Mouse (Mus musculus) intestine, postnatal 0 days (tissue): ENCODE data around the gene Rragc. TPM values are rescaled to one million over a fixed set of nuclear protein-coding genes. Genes with fewer than 3 reads are reported as not detected.

Experiments used
- ATAC-seq: fragments of 200-750 bp; cut with Nextera tagmentation; 2 replicates; pipeline ENCODE4 v1.8.0; 2017; ENCODE audit warnings: mild to moderate bottlenecking, moderate TSS enrichment, moderate library complexity
- H3K27ac ChIP-seq: fragments of 300-500 bp; sonication (generic); 2 replicates; pipeline ENCODE4 v1.5.1; 2014; ENCODE audit warnings: mild to moderate bottlenecking, low read depth, low read length, moderate library complexity
- H3K27me3 ChIP-seq: fragments of 300-500 bp; sonication (generic); replicated peaks from 2 replicates; pipeline ENCODE4 v1.6.1; 2014; ENCODE audit warnings: low read length, mixed read lengths; ENCODE audit not compliant: control insufficient read depth, insufficient read depth
- H3K36me3 ChIP-seq: fragments of 300-500 bp; sonication (generic); 2 replicates; pipeline ENCODE4 v1.6.1; 2014; ENCODE audit warnings: mild to moderate bottlenecking, moderate library complexity; ENCODE audit not compliant: control insufficient read depth, insufficient read depth
- H3K4me1 ChIP-seq: fragments of 300-500 bp; sonication (generic); replicated peaks from 2 replicates; pipeline ENCODE4 v1.6.1; 2014; ENCODE audit warnings: antibody characterized with exemption, low read length, mixed read lengths; ENCODE audit not compliant: control insufficient read depth, insufficient read depth
- H3K4me2 ChIP-seq: fragments of 300-500 bp; sonication (generic); replicated peaks from 2 replicates; pipeline ENCODE4 v1.6.1; 2014; ENCODE audit warnings: low read depth, mild to moderate bottlenecking, moderate library complexity
- H3K4me3 ChIP-seq: fragments of 300-500 bp; sonication (generic); 2 replicates; pipeline ENCODE4 v1.5.1; 2014; ENCODE audit warnings: low read depth, low read length
- H3K9ac ChIP-seq: fragments of 300-500 bp; sonication (generic); 2 replicates; pipeline ENCODE4 v1.6.1; 2014; ENCODE audit warnings: mild to moderate bottlenecking, low read depth, low read length
- H3K9me3 ChIP-seq: fragments of 300-500 bp; sonication (generic); 2 replicates; pipeline ENCODE4 v1.6.1; 2016; ENCODE audit warnings: mixed run types; ENCODE audit not compliant: control insufficient read depth
- CTCF ChIP-seq: sonication (generic); IDR thresholded peaks from 2 replicates; pipeline ENCODE4 v1.5.1; 2016; ENCODE audit warnings: low read depth, mild to moderate bottlenecking, control low read depth, antibody characterized with exemption, moderate library complexity
- WGBS: fragments of 180-500 bp; shearing (Covaris S2); extraction: QIAGEN DNeasy Blood & Tissue Kit; methylation state at CpG from one replicate; pipeline ENCODE4 v1.1.7; 2014; 5-methylcytosine and 5-hydroxymethylcytosine counted together
- polyA plus RNA-seq: library from polyadenylated mRNA; unstranded; fragments of >200 nt; fragmentation: Nextera tagmentation; extraction: Ambion mirVana; gene quantifications from 2 replicates; pipeline ENCODE4 v1.2.1, GENCODE M21; 2015

Rragc gene
- polyA plus RNA-seq, 1 experiment from 2014 or later, result 49.5 TPM

- Histone ChIP-seq H3K9me3 (no peaks in the 10 kb centered on the region), H3K9ac (peak overlapping the region; percentile 70), H3K4me2 (peak overlapping the region; percentile 78), H3K4me3 (peak overlapping the region; percentile 65), H3K27ac (peak overlapping the region; percentile 78), H3K4me1 (0 out of 2 replicates have a peak, but pooled peaks cover 6% of the 10 kb centered on the region), H3K36me3 (peaks cover 14% of the 10 kb centered on the region; the same call in 1 of the 2 replicates), H3K27me3 (no peaks in the 10 kb centered on the region)
- TF ChIP-seq CTCF, result no peak
- under 1% methylated on average over 51 of the region's 53 CpGs for WGBS
- ATAC-seq, result no peak; the same call in 1 of the 2 replicates
Observed at GRCm38 (mm10) chr4:123905126-123905668, 12.0 kb upstream of the Rragc start.

- Histone ChIP-seq H3K9ac (no peak overlapping the region), H3K4me1 (no peaks in the 10 kb centered on the region), H3K27me3 (no peaks in the 10 kb centered on the region), H3K4me2 (no peak overlapping the region), H3K27ac (no peak overlapping the region), H3K4me3 (no peak overlapping the region), H3K36me3 (peaks cover 15% of the 10 kb centered on the region; the same call in 1 of the 2 replicates), H3K9me3 (no peaks in the 10 kb centered on the region)
- WGBS, result 73% methylated on average over 4 of the region's 4 CpGs
- no peak for TF ChIP-seq CTCF
- ATAC-seq, result no peak
Observed at GRCm38 (mm10) chr4:123911503-123911902, 5.7 kb upstream of the Rragc start.

- Histone ChIP-seq H3K27me3 (no peaks in the 10 kb centered on the region), H3K4me2 (no peak overlapping the region), H3K9me3 (no peaks in the 10 kb centered on the region), H3K9ac (no peak overlapping the region), H3K27ac (no peak overlapping the region), H3K4me3 (no peak overlapping the region), H3K4me1 (no peaks in the 10 kb centered on the region), H3K36me3 (peaks cover 15% of the 10 kb centered on the region; the same call in 1 of the 2 replicates)
- no peak for ATAC-seq
- 35% methylated on average over 2 of the region's 2 CpGs for WGBS
- TF ChIP-seq CTCF, result no peak
Observed at GRCm38 (mm10) chr4:123912431-123912830, 4.8 kb upstream of the Rragc start.

- TF ChIP-seq CTCF, result no peak
- Histone ChIP-seq H3K27me3 (no peaks in the 10 kb centered on the region), H3K4me3 (peak within 1 kb of the TSS; percentile 96), H3K9me3 (no peaks in the 10 kb centered on the region), H3K4me2 (peak within 1 kb of the TSS; percentile 88), H3K4me1 (0 out of 2 replicates have a peak, but pooled peaks cover 4% of the 10 kb centered on the region), H3K9ac (peak within 1 kb of the TSS; percentile 94), H3K27ac (peak within 1 kb of the TSS; percentile 94), H3K36me3 (peaks cover 20% of the 10 kb centered on the region)
- WGBS, result under 1% methylated on average over 42 of the region's 63 CpGs
- ATAC-seq, result peak; percentile 60
Observed at GRCm38 (mm10) chr4:123917548-123918140, 398 bp downstream of the Rragc start, which contains the start of gene 4930535I16Rik. Gene 4930535I16Rik, minus strand, starts transcription at chr4:123918022.

- TF ChIP-seq CTCF, result no peak
- Histone ChIP-seq H3K9me3 (no peaks in the 10 kb centered on the region), H3K4me3 (peak overlapping the region; percentile 96; the same call in 1 of the 2 replicates), H3K4me1 (0 out of 2 replicates have a peak, but pooled peaks cover 4% of the 10 kb centered on the region), H3K27ac (no peak overlapping the region), H3K4me2 (peak overlapping the region; percentile 88), H3K36me3 (peaks cover 26% of the 10 kb centered on the region), H3K9ac (0 out of 2 replicates have a peak overlapping the region, but pooled peaks have one; percentile 94), H3K27me3 (no peaks in the 10 kb centered on the region)
- 50% methylated on average over 2 of the region's 2 CpGs for WGBS
- no peak for ATAC-seq
Observed at GRCm38 (mm10) chr4:123918851-123919250, 1.6 kb downstream of the Rragc start.

- no peak overlapping the region for H3K4me3 ChIP-seq
- peaks cover 48% of the 10 kb centered on the region for H3K36me3 ChIP-seq
- H3K4me1 ChIP-seq, result 0 out of 2 replicates have a peak, but pooled peaks cover 4% of the 10 kb centered on the region
- no peak for TF ChIP-seq CTCF
- ATAC-seq, result no peak
- H3K27ac ChIP-seq, result no peak overlapping the region
- H3K9ac ChIP-seq, result no peak overlapping the region
- H3K9me3 ChIP-seq, result no peaks in the 10 kb centered on the region
- no peak overlapping the region for H3K4me2 ChIP-seq
- H3K27me3 ChIP-seq, result no peaks in the 10 kb centered on the region
- 87% methylated on average over 4 of the region's 4 CpGs for WGBS
Observed at GRCm38 (mm10) chr4:123921055-123921565, 3.9 kb downstream of the Rragc start.
